Mouse (Mus musculus): ENCODE results near the gene Nek10. TPM values are rescaled to one million over a fixed set of nuclear protein-coding genes. Genes with fewer than 3 reads are reported as not detected.
"Not testable (repeated sequence)": the region's sequence is repeated elsewhere in the genome, so short reads cannot be mapped to it uniquely, and the experiment has no call there.

Nek10 gene
- total RNA-seq, 2 experiments from 2014 or later = 0.10 to 0.13 TPM

GRCm38 (mm10) chr14:14870463-14870862 lies 67.2 kb downstream of the Nek10 start:
- no peak for DNase-seq

GRCm38 (mm10) chr14:14871121-14871520 lies 67.9 kb downstream of the Nek10 start:
- DNase-seq = no peak

GRCm38 (mm10) chr14:14871700-14872099 lies 68.5 kb downstream of the Nek10 start:
- no peak for DNase-seq

- DNase-seq = peak; percentile 29 to 45
These were observed 90.9 kb downstream of the Nek10 start for GRCm38 (mm10) chr14:14893932-14894652.

- no peak for DNase-seq
These were observed 91.6 kb downstream of the Nek10 start for GRCm38 (mm10) chr14:14894776-14895175.

GRCm38 (mm10) chr14:14895363-14895762 lies 92.1 kb downstream of the Nek10 start:
- no peak for DNase-seq

- DNase-seq = no peak
These were observed 93.4 kb downstream of the Nek10 start for GRCm38 (mm10) chr14:14896399-14897136.

- DNase-seq = peak; percentile 71 to 76
These were observed 101.7 kb downstream of the Nek10 start for GRCm38 (mm10) chr14:14904750-14905529.

GRCm38 (mm10) chr14:14905530-14905852 lies 102.3 kb downstream of the Nek10 start:
- no peak for DNase-seq

- no peak for DNase-seq
These were observed 122.4 kb downstream of the Nek10 start for GRCm38 (mm10) chr14:14925615-14926014.

GRCm38 (mm10) chr14:14927559-14927958 lies 124.3 kb downstream of the Nek10 start:
- no peak for DNase-seq

GRCm38 (mm10) chr14:14934977-14935376 lies 131.8 kb downstream of the Nek10 start:
- no peak for DNase-seq

GRCm38 (mm10) chr14:14945930-14946329 lies 142.7 kb downstream of the Nek10 start:
- no peak for DNase-seq

- DNase-seq = no peak
These were observed 145.8 kb downstream of the Nek10 start for GRCm38 (mm10) chr14:14949023-14949422.

- no peak for DNase-seq
These were observed 148.6 kb downstream of the Nek10 start for GRCm38 (mm10) chr14:14951808-14952207.

GRCm38 (mm10) chr14:14959780-14960440 lies 156.7 kb downstream of the Nek10 start:
- DNase-seq = no peak

GRCm38 (mm10) chr14:14960441-14960988 lies 157.3 kb downstream of the Nek10 start:
- no peak for DNase-seq

- DNase-seq = no peak
These were observed 167.4 kb downstream of the Nek10 start for GRCm38 (mm10) chr14:14970633-14971032.

- DNase-seq = peak in 1 of 2 experiments; percentile 1
These were observed 167.8 kb downstream of the Nek10 start for GRCm38 (mm10) chr14:14971056-14971455.

GRCm38 (mm10) chr14:14974156-14974555 lies 170.9 kb downstream of the Nek10 start:
- no peak for DNase-seq

GRCm38 (mm10) chr14:14984106-14984505 lies 180.9 kb downstream of the Nek10 start:
- not testable (repeated sequence) for DNase-seq
